Mouse (Mus musculus) heart, embryonic 14.5 days (tissue): ENCODE measurements around the gene Trim43a. TPM values are rescaled to one million over a fixed set of nuclear protein-coding genes. Genes with fewer than 3 reads are reported as not detected.
A peak's percentile ranks its signal among the peaks of the same experiment; 100 is the strongest.
"Not testable (repeated sequence)": the region's sequence is repeated elsewhere in the genome, so short reads cannot be mapped to it uniquely, and the experiment has no call there.

ENCODE experiments used
- ATAC-seq: fragments of 200-750 bp; cut with Nextera tagmentation; 2 replicates; pipeline ENCODE4 v1.8.0; 2017; ENCODE audit warnings: low read depth, moderate TSS enrichment; ENCODE audit not compliant: insufficient number of reproducible peaks, insufficient read depth, low FRiP score
- H3K27ac ChIP-seq, 2 experiments: fragments of 200-500 bp in 1 of 2; fragments of 300-500 bp in 1 of 2; sonication (generic) in 1 of 2; replicated peaks in 1 of 2; 2 replicates each; pipeline ENCODE4 v1.5.1; 2012 to 2014; ENCODE audit warnings: low read depth in 2 of 2, low read length in 2 of 2, control low read depth in 1 of 2, mild to moderate bottlenecking in 1 of 2, mixed read lengths in 1 of 2; ENCODE audit not compliant: control insufficient read depth in 1 of 2, insufficient read depth in 1 of 2
- H3K27me3 ChIP-seq: fragments of 300-500 bp; sonication (generic); 2 replicates; pipeline ENCODE4 v1.6.1; 2014; ENCODE audit warnings: mild to moderate bottlenecking, low read length, control low read depth; ENCODE audit not compliant: control insufficient read depth, insufficient read depth
- H3K36me3 ChIP-seq: fragments of 300-500 bp; sonication (generic); 2 replicates; pipeline ENCODE4 v1.6.1; 2014; ENCODE audit warnings: mild to moderate bottlenecking, control low read depth, low read length, mixed read lengths; ENCODE audit not compliant: control insufficient read depth, insufficient read depth
- H3K4me1 ChIP-seq, 2 experiments: fragments of 200-500 bp in 1 of 2; fragments of 300-500 bp in 1 of 2; sonication (generic) in 1 of 2; 2 replicates each; pipeline ENCODE4 v1.6.1; 2012 to 2014; ENCODE audit warnings: low read length in 2 of 2, control low read depth in 1 of 2, mixed read lengths in 1 of 2; ENCODE audit not compliant: control insufficient read depth in 2 of 2, insufficient read depth in 2 of 2
- H3K4me2 ChIP-seq: fragments of 300-500 bp; sonication (generic); 2 replicates; pipeline ENCODE4 v1.6.1; 2014; ENCODE audit warnings: mild to moderate bottlenecking, low read length
- H3K4me3 ChIP-seq, 2 experiments: fragments of 200-500 bp in 1 of 2; fragments of 300-500 bp in 1 of 2; sonication (generic) in 1 of 2; 2 replicates each; pipeline ENCODE4 v1.5.1; 2012 to 2014; ENCODE audit warnings: low read length in 2 of 2, mild to moderate bottlenecking in 2 of 2, control low read depth in 1 of 2, low read depth in 1 of 2, moderate library complexity in 1 of 2; ENCODE audit not compliant: control insufficient read depth in 1 of 2, insufficient read depth in 1 of 2
- H3K9ac ChIP-seq: fragments of 300-500 bp; sonication (generic); 2 replicates; pipeline ENCODE4 v1.6.1; 2014; ENCODE audit warnings: mild to moderate bottlenecking, low read length
- H3K9me3 ChIP-seq: fragments of 300-500 bp; sonication (generic); 2 replicates; pipeline ENCODE4 v1.6.1; 2016; ENCODE audit warnings: low read length, control low read depth; ENCODE audit not compliant: control insufficient read depth
- WGBS: fragments of 180-500 bp; shearing (Covaris S2); extraction: QIAGEN DNeasy Blood & Tissue Kit; methylation state at CpG from one replicate; pipeline ENCODE4 v1.1.7; 2014; 5-methylcytosine and 5-hydroxymethylcytosine counted together
- polyA plus RNA-seq: library from polyadenylated mRNA; unstranded; fragments of >200 nt; fragmentation: Nextera tagmentation; extraction: Ambion mirVana; gene quantifications from 2 replicates; pipeline ENCODE4 v1.2.1, GENCODE M21; 2014

Gene Trim43a
- polyA plus RNA-seq, 1 experiment from 2014 or later = 0.09 TPM

- Histone ChIP-seq H3K9me3 (no peaks in the 10 kb centered on the region), H3K36me3 (peaks cover under 1% of the 10 kb centered on the region; the same call in 1 of the 2 replicates), H3K4me3 (peak within 1 kb of the TSS; percentile 83 to 91), H3K9ac (peak within 1 kb of the TSS; percentile 70), H3K4me2 (peak within 1 kb of the TSS; percentile 94), H3K27ac (peak within 1 kb of the TSS; percentile 51 to 56), H3K4me1 (peaks cover 2 to 12% of the 10 kb centered on the region in 2 experiments; a peak in 3 of 4 replicates), H3K27me3 (no peaks in the 10 kb centered on the region)
- peak; percentile 88 for ATAC-seq
- under 1% methylated on average over 30 of the region's 30 CpGs for WGBS
These were observed 32.7 kb upstream of the Trim43a start, which contains the start of gene Zfp949 for GRCm38 (mm10) chr9:88547851-88548613. Gene Zfp949, plus strand, starts transcription at chr9:88548020.

- Histone ChIP-seq H3K4me3 (peak overlapping the region; percentile 83 to 91), H3K9me3 (no peaks in the 10 kb centered on the region), H3K27ac (peak overlapping the region in 1 of 2 experiments; percentile 56; a peak in 3 of 4 replicates), H3K4me2 (peak overlapping the region; percentile 94), H3K27me3 (no peaks in the 10 kb centered on the region), H3K9ac (peak overlapping the region; percentile 70), H3K4me1 (peaks cover 2 to 12% of the 10 kb centered on the region in 2 experiments; a peak in 3 of 4 replicates), H3K36me3 (peaks cover 3% of the 10 kb centered on the region; the same call in 1 of the 2 replicates)
- ATAC-seq = no peak
- WGBS = 3% methylated on average over 8 of the region's 8 CpGs
These were observed 32.1 kb upstream of the Trim43a start for GRCm38 (mm10) chr9:88548614-88548945.

- no peak overlapping the region for H3K4me3 ChIP-seq
- 98% methylated on average over 14 of the region's 14 CpGs for WGBS
- peaks cover 2 to 12% of the 10 kb centered on the region in 2 experiments; a peak in 3 of 4 replicates for H3K4me1 ChIP-seq
- H3K9me3 ChIP-seq = no peaks in the 10 kb centered on the region
- no peaks in the 10 kb centered on the region for H3K27me3 ChIP-seq
- H3K9ac ChIP-seq = no peak overlapping the region
- H3K27ac ChIP-seq = no peak overlapping the region
- H3K4me2 ChIP-seq = no peak overlapping the region
- ATAC-seq = no peak
- peaks cover 24% of the 10 kb centered on the region for H3K36me3 ChIP-seq
These were observed 27.6 kb upstream of the Trim43a start for GRCm38 (mm10) chr9:88553071-88553470.

- Histone ChIP-seq H3K4me3 (no peak overlapping the region), H3K9ac (no peak overlapping the region), H3K36me3 (peaks cover 46% of the 10 kb centered on the region), H3K27me3 (no peaks in the 10 kb centered on the region), H3K9me3 (0 out of 2 replicates have a peak, but pooled peaks cover 3% of the 10 kb centered on the region), H3K27ac (no peak overlapping the region), H3K4me1 (no peaks in the 10 kb centered on the region), H3K4me2 (no peak overlapping the region)
- no peak for ATAC-seq
- 84% methylated on average over 4 of the region's 4 CpGs for WGBS
These were observed 22.5 kb upstream of the Trim43a start for GRCm38 (mm10) chr9:88558146-88558545.

- H3K27me3 ChIP-seq, H3K4me3 ChIP-seq, H3K9ac ChIP-seq, H3K27ac ChIP-seq, H3K9me3 ChIP-seq, H3K4me2 ChIP-seq, ATAC-seq, H3K4me1 ChIP-seq: not testable (repeated sequence)
- H3K36me3 ChIP-seq = peaks cover 48% of the 10 kb centered on the region
- WGBS = 96% methylated on average over 2 of the region's 2 CpGs
These were observed 19.2 kb upstream of the Trim43a start for GRCm38 (mm10) chr9:88561476-88561875.

- not testable (repeated sequence) for H3K9ac ChIP-seq, H3K4me3 ChIP-seq, H3K4me2 ChIP-seq, H3K27me3 ChIP-seq, H3K4me1 ChIP-seq, ATAC-seq, H3K27ac ChIP-seq
- WGBS = 93% methylated on average over 3 of the region's 3 CpGs
- H3K36me3 ChIP-seq = peaks cover 46% of the 10 kb centered on the region
- H3K9me3 ChIP-seq = peaks cover 40% of the 10 kb centered on the region
These were observed 10.2 kb upstream of the Trim43a start for GRCm38 (mm10) chr9:88570471-88570870.

GRCm38 (mm10) chr9:88593708-88594107 is 13.0 kb downstream of the Trim43a start:
- H3K36me3 ChIP-seq, H3K4me1 ChIP-seq, H3K27ac ChIP-seq, H3K9me3 ChIP-seq, H3K27me3 ChIP-seq, ATAC-seq, H3K4me3 ChIP-seq, H3K9ac ChIP-seq, H3K4me2 ChIP-seq: not testable (repeated sequence)
- WGBS = 77% methylated on average over 6 of the region's 6 CpGs
